Mouse (Mus musculus): Measurements from ENCODE around the gene Slc7a11. TPM values are rescaled to one million over a fixed set of nuclear protein-coding genes. Genes with fewer than 3 reads are reported as not detected.

Gene Slc7a11
- polyA plus RNA-seq, 1 experiment from 2014 or later = 0.14 TPM

DNA sequence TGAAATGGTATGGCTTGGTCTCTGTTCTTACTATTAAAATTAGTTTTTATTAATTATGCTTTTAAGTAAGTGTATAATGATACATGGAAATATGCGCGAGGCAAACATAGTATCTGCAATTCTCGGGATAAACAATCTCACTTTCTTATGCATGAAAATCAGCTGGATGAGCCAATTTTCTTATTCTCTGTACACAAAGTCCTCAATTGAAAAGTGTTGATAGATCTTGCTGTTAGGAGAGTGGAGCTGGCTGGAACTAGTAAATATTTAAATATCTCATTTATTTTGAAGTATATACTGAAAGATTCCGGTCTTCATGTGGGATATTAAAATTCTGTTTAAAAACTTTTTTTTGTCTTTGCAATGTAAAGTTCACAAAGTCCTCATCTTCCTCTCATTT lies 184.6 kb downstream of the Slc7a11 start:
- Histone ChIP-seq H3K27ac (no peak overlapping the region), H3K4me1 (replicated peaks) (no peaks in the 10 kb centered on the region), H3K4me3 (replicated peaks) (no peak overlapping the region), H3K27me3 (no peaks in the 10 kb centered on the region), H3K9ac (no peak overlapping the region), H3K4me2 (no peak overlapping the region), H3K36me3 (no peaks in the 10 kb centered on the region), H3K9me3 (replicated peaks) (no peaks in the 10 kb centered on the region)
- ATAC-seq (ENCODE audit: low read depth) (no peak), DNase-seq (no peak)
- WGBS (ENCODE audit: insufficient replicate concordance) = 71% methylated on average over 4 of the region's 4 CpGs

DNA sequence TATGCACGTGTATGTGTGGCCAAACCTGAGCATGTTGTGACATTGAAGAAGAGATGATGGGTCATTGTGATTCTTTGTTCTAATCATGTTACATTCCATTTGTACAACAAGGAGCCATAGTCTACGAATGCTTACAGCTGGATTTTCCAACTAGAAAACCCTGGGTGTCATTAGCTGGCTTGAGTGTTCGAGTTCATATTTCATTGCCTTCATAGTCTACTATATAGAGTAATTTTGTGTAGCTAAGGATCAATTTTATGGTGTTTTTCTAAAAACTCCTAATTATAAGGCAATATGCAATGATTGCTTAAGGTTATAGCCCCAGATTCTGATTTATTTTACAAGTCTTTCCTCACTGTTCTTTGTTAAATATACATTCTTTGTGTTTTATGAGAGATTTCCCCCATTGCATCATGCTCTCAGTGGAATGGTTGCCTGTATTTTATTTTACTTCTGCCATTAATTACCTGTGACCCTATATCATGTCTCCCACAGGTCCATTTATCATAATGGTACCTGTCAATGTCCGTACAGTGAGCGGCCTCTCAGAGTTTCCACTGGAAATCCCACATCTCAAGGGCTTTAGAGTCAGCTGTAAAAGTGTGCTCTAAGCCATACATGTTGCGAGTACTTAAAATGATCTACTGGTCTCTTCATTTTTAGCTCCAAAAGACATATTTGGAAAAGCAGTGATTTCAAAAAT lies 193.7 kb downstream of the Slc7a11 start:
- Histone ChIP-seq H3K4me1 (replicated peaks) (no peaks in the 10 kb centered on the region), H3K27me3 (no peaks in the 10 kb centered on the region), H3K4me3 (replicated peaks) (no peak overlapping the region), H3K9ac (no peak overlapping the region), H3K4me2 (no peak overlapping the region), H3K9me3 (replicated peaks) (no peaks in the 10 kb centered on the region), H3K36me3 (no peaks in the 10 kb centered on the region), H3K27ac (no peak overlapping the region)
- 58% methylated on average over 6 of the region's 6 CpGs for WGBS (ENCODE audit: insufficient replicate concordance)
- ATAC-seq (ENCODE audit: low read depth) = no peak
- DNase-seq = no peak

DNA sequence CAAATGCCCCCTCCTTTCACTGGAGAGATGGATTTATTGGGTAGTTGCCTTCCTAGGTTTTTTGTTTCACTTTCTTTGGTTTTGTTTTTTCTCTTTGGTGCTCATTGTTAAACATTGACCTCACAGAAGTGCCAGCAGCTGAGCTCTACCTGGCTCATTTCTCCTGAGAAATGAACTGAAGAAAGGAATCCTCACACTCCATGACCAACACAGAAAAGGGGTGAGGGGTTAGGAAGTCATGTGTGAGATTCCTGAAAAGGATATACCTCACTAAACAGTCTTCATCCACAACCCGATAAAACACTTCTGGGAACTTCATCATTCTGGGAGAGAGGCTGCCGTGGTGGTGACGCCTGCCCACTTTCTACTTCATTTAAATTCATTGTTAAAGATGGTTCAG lies 207.4 kb downstream of the Slc7a11 start:
- Histone ChIP-seq H3K4me3 (replicated peaks) (no peak overlapping the region), H3K36me3 (no peaks in the 10 kb centered on the region), H3K4me2 (no peak overlapping the region), H3K9ac (no peak overlapping the region), H3K27me3 (no peaks in the 10 kb centered on the region), H3K9me3 (replicated peaks) (no peaks in the 10 kb centered on the region), H3K27ac (no peak overlapping the region), H3K4me1 (replicated peaks) (no peaks in the 10 kb centered on the region)
- WGBS (ENCODE audit: insufficient replicate concordance) = 65% methylated on average over 3 of the region's 3 CpGs
- ATAC-seq (ENCODE audit: low read depth) (no peak), DNase-seq (no peak)

DNA sequence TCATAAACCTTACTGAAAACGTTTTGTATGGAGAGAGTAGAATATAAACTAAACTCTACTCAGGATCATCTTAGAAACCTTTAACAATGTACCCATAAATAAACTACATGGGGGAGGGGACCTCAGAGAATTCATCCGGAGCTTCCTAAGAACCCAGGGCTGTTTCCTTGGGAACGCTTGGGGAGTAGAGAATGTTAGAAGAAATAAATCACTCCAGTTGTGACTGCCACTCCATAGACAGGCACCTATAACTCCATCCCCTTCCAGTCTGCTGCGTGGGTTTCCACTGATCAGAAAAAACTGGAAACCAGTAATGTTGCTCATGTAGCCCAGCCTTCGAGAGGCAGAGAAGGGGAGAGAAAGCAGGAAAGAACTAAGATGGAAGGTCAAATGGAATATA lies 210.3 kb downstream of the Slc7a11 start:
- no peaks in the 10 kb centered on the region for H3K36me3 ChIP-seq
- H3K9ac ChIP-seq = no peak overlapping the region
- H3K27me3 ChIP-seq = no peaks in the 10 kb centered on the region
- no peaks in the 10 kb centered on the region for H3K9me3 ChIP-seq (replicated peaks)
- DNase-seq (no peak), ATAC-seq (ENCODE audit: low read depth) (no peak)
- WGBS (ENCODE audit: insufficient replicate concordance) = 38% methylated on average over 5 of the region's 5 CpGs
- H3K4me1 ChIP-seq (replicated peaks) = no peaks in the 10 kb centered on the region
- H3K4me3 ChIP-seq (replicated peaks) = no peak overlapping the region
- H3K4me2 ChIP-seq = no peak overlapping the region
- no peak overlapping the region for H3K27ac ChIP-seq

DNA sequence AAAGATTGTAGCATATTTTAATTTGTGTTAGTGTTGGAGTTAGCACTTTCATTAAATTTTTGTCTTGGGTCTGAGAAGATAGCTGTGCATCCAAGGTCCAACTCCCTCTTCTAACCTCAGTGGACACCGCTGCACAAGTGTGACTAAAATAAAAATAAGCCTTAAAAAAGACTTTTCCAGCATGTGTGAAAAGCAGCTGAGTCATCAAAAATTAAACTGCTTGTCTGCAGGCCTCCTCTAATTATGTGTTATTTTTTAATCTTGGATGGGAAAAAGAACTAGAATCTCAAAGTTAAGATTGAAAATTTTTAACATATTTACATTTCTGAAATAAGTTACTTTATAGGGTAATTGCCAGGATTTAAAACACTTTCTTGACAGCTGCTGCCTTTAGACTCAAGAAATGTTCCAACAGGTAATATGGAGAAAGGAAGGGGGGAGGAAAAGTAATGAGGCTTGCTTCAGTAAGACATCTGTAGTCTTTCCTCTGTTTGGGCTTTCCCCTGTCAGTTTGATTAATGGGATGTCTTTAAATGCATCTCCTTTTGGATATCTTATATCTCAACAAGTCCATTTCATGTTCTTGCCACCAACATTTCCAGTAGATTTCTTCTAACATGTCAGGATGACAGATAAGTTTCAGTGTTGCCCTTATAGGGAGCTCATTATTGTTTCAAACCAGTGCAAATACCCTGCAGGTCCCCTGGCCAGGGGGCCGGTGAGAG lies 218.9 kb downstream of the Slc7a11 start:
- Histone ChIP-seq H3K9me3 (replicated peaks) (no peaks in the 10 kb centered on the region), H3K4me3 (replicated peaks) (no peak overlapping the region), H3K27ac (no peak overlapping the region), H3K9ac (no peak overlapping the region), H3K27me3 (no peaks in the 10 kb centered on the region), H3K4me2 (no peak overlapping the region), H3K4me1 (replicated peaks) (no peaks in the 10 kb centered on the region), H3K36me3 (no peaks in the 10 kb centered on the region)
- DNase-seq (no peak), ATAC-seq (ENCODE audit: low read depth) (no peak)
- 64% methylated on average over 2 of the region's 2 CpGs for WGBS (ENCODE audit: insufficient replicate concordance)

DNA sequence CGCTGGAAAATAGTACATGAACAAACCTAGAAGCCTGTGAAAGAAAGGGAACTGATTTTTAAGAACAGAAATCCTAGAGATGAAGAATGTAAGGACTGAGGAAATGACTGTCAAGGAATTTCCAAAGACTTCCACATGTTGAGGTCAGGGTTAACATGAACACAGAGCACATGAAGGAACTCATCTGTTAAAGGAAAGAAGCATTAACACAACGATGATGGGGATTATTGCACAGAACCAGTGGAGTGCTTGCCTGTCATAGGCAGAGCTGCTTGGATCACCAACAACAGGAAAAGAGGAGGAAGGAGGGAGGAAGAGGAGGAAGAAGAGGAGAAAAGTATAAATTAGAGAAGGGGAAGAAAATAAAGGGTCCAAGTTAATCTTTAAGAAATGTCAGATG lies 223.0 kb downstream of the Slc7a11 start:
- no peak overlapping the region for H3K27ac ChIP-seq
- H3K4me3 ChIP-seq (replicated peaks) = no peak overlapping the region
- no peak overlapping the region for H3K4me2 ChIP-seq
- no peaks in the 10 kb centered on the region for H3K27me3 ChIP-seq
- H3K4me1 ChIP-seq (replicated peaks) = no peaks in the 10 kb centered on the region
- 37% methylated on average over 2 of the region's 2 CpGs for WGBS (ENCODE audit: insufficient replicate concordance)
- ATAC-seq (ENCODE audit: low read depth) (no peak), DNase-seq (no peak)
- no peaks in the 10 kb centered on the region for H3K36me3 ChIP-seq
- H3K9me3 ChIP-seq (replicated peaks) = no peaks in the 10 kb centered on the region
- no peak overlapping the region for H3K9ac ChIP-seq

DNA sequence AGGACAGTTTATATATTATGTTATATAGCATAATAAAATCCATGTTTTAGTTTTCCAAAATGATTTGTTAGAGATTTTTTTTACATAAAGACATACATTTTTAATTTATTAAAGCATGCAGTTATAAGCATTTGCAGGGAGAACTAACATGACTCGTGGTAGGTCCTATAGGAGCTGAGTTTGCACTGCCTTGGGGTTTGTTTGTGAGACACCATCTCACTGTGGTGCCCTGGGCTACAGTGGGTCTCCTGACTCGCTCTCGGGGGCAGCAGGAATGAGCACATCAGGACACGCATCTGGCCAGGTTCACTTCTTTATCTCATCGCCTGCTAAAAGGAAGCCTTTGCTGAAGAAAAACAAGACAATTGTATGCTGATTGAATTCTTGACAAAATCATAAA lies 257.0 kb downstream of the Slc7a11 start:
- H3K27me3 ChIP-seq = no peaks in the 10 kb centered on the region
- H3K9me3 ChIP-seq (replicated peaks) = no peaks in the 10 kb centered on the region
- no peak overlapping the region for H3K4me2 ChIP-seq
- WGBS (ENCODE audit: insufficient replicate concordance) = 58% methylated on average over 5 of the region's 5 CpGs
- H3K4me3 ChIP-seq (replicated peaks) = no peak overlapping the region
- no peak overlapping the region for H3K9ac ChIP-seq
- no peaks in the 10 kb centered on the region for H3K36me3 ChIP-seq
- DNase-seq (no peak), ATAC-seq (ENCODE audit: low read depth) (no peak)
- no peaks in the 10 kb centered on the region for H3K4me1 ChIP-seq (replicated peaks)
- H3K27ac ChIP-seq = no peak overlapping the region

DNA sequence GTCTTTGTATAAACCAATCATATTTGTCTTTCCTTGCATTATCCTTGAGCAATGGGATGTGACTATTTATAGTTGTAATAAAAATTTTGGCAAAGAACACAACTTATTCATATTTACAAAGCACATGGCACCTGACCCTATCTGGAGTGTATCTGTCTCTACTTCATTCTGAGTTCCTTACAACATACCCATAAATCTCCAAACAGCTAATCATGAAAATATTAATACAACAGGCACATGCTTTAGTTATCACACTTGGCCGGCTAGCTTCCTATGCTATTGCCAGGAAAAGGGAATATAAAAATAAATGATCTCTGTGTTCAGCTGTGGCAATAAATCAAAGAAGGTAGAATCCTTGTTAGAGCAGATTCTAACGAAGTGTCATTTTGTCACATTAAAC lies 257.5 kb downstream of the Slc7a11 start:
- DNase-seq (no peak), ATAC-seq (ENCODE audit: low read depth) (no peak)
- H3K9me3 ChIP-seq (replicated peaks) = no peaks in the 10 kb centered on the region
- no peaks in the 10 kb centered on the region for H3K4me1 ChIP-seq (replicated peaks)
- H3K9ac ChIP-seq = no peak overlapping the region
- H3K36me3 ChIP-seq = no peaks in the 10 kb centered on the region
- 56% methylated on average over 2 of the region's 2 CpGs for WGBS (ENCODE audit: insufficient replicate concordance)
- no peaks in the 10 kb centered on the region for H3K27me3 ChIP-seq
- no peak overlapping the region for H3K4me3 ChIP-seq (replicated peaks)
- no peak overlapping the region for H3K27ac ChIP-seq
- H3K4me2 ChIP-seq = no peak overlapping the region

DNA sequence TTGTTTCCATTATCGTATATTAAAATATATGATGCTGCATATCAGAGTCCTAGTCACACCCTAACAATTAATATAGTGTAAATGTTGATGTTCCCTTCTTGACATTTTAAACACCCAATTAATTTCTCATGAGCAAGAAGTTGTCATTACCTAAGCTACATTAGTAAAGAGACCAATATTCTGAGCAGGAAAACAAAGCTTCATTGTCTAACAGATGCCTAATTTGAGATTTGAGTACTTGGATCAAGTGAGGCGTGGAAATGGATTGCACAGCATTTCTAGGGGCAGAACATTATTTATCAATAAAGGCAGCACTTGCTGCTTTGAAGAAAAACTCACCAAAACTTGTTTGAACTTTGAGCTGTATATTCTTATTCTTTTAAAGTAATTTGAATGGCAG lies 282.7 kb downstream of the Slc7a11 start:
- Histone ChIP-seq H3K27me3 (no peaks in the 10 kb centered on the region), H3K4me2 (no peak overlapping the region), H3K9me3 (replicated peaks) (no peaks in the 10 kb centered on the region), H3K4me1 (replicated peaks) (no peaks in the 10 kb centered on the region), H3K4me3 (replicated peaks) (no peak overlapping the region), H3K36me3 (no peaks in the 10 kb centered on the region), H3K9ac (no peak overlapping the region), H3K27ac (no peak overlapping the region)
- ATAC-seq (ENCODE audit: low read depth) (no peak), DNase-seq (no peak)
- 54% methylated on average over 2 of the region's 2 CpGs for WGBS (ENCODE audit: insufficient replicate concordance)

DNA sequence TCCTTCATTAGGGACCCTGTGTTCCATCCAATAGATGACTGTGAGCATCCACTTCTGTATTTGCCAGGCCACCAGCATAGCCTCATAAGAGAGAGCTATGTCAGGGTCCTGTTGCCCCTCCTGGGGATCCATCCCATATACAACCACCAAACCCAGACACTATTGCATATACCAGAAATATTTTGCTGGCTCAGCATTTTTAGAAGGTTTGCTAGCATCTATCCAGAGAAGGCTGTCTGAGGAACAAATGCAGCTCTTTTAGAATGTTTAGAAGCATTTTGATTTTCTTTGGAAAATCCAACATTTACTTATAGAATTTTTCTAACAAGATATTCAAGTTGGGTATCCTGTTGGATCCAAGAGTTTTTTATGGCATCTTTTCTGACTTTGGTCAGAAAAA lies 299.3 kb downstream of the Slc7a11 start:
- no peak overlapping the region for H3K4me3 ChIP-seq (replicated peaks)
- no peak overlapping the region for H3K4me2 ChIP-seq
- H3K4me1 ChIP-seq (replicated peaks) = no peaks in the 10 kb centered on the region
- DNase-seq = no peak
- no peaks in the 10 kb centered on the region for H3K36me3 ChIP-seq
- H3K9me3 ChIP-seq (replicated peaks) = no peaks in the 10 kb centered on the region
- H3K9ac ChIP-seq = no peak overlapping the region
- no peak for ATAC-seq (ENCODE audit: low read depth)
- H3K27me3 ChIP-seq = no peaks in the 10 kb centered on the region
- no peak overlapping the region for H3K27ac ChIP-seq

DNA sequence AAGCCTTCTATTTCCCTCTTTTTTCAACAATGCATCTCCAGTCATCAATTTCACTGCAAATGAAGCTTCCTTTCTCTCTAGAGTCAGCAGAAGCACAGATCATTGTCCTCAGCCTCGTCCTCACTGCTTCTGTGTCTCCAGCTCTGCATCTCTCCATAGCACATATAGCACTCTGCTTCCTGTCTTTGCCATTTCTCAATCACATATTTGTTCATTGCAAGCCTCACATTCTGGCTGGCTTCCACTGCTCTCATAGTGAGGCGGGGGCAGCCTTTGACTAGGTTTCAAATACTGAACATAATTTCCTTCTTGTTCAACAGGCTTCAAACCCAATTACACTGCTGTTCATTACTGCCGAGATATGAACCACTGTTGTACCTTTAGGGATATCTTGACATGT lies 305.1 kb downstream of the Slc7a11 start:
- no peaks in the 10 kb centered on the region for H3K27me3 ChIP-seq
- DNase-seq = no peak
- no peak for ATAC-seq (ENCODE audit: low read depth)
- H3K4me1 ChIP-seq (replicated peaks) = no peaks in the 10 kb centered on the region
- H3K9me3 ChIP-seq (replicated peaks) = no peaks in the 10 kb centered on the region
- no peaks in the 10 kb centered on the region for H3K36me3 ChIP-seq
- H3K4me2 ChIP-seq = no peak overlapping the region
- WGBS (ENCODE audit: insufficient replicate concordance) = 52% methylated on average over 3 of the region's 3 CpGs
- no peak overlapping the region for H3K9ac ChIP-seq
- H3K4me3 ChIP-seq (replicated peaks) = no peak overlapping the region
- no peak overlapping the region for H3K27ac ChIP-seq

DNA sequence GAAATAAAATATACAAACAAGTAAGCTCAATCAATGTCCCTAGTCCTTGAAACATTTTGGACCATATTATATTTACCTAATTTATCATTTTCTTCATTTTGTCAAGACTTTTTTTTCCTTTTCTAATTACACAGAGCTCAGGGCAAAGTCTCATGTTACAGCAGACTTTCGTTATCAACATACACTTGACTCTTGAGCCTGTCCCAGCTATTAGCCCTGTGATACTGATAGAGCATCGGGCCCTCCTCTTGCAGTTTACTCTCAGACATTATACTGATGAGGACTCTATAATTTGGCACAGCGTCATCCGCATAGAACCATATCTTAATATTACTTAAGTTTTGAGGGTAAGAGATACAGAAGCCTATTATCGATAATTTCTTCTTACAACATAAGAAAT lies 311.2 kb downstream of the Slc7a11 start:
- Histone ChIP-seq H3K4me3 (replicated peaks) (no peak overlapping the region), H3K4me1 (replicated peaks) (no peaks in the 10 kb centered on the region), H3K9me3 (replicated peaks) (no peaks in the 10 kb centered on the region), H3K27me3 (no peaks in the 10 kb centered on the region), H3K27ac (no peak overlapping the region), H3K9ac (no peak overlapping the region), H3K36me3 (no peaks in the 10 kb centered on the region), H3K4me2 (no peak overlapping the region)
- no peak for DNase-seq
- WGBS (ENCODE audit: insufficient replicate concordance) = 70% methylated on average over 5 of the region's 5 CpGs
- no peak for ATAC-seq (ENCODE audit: low read depth)
